Mouse (Mus musculus) limb, embryonic 12.5 days (tissue): Measurements from ENCODE around the gene Frmd5. TPM values are rescaled to one million over a fixed set of nuclear protein-coding genes. Genes with fewer than 3 reads are reported as not detected.

Experiments used
- ATAC-seq: fragments of 200-750 bp; cut with Nextera tagmentation; 2 replicates; pipeline ENCODE4 v1.8.0; 2017; ENCODE audit warnings: low read depth, moderate TSS enrichment; ENCODE audit not compliant: insufficient number of reproducible peaks, insufficient read depth, low FRiP score, low TSS enrichment
- H3K27ac ChIP-seq: fragments of 300-500 bp; sonication (generic); 2 replicates; pipeline ENCODE4 v1.5.1; 2016; ENCODE audit warnings: mild to moderate bottlenecking, moderate library complexity
- H3K27me3 ChIP-seq: fragments of 300-500 bp; sonication (generic); 2 replicates; pipeline ENCODE4 v1.6.1; 2016; ENCODE audit warnings: mild to moderate bottlenecking, moderate library complexity
- H3K36me3 ChIP-seq: fragments of 300-500 bp; sonication (generic); 2 replicates; pipeline ENCODE4 v1.6.1; 2016; ENCODE audit warnings: mild to moderate bottlenecking, moderate library complexity
- H3K4me1 ChIP-seq: fragments of 300-500 bp; sonication (generic); replicated peaks from 2 replicates; pipeline ENCODE4 v1.6.1; 2016
- H3K4me2 ChIP-seq: fragments of 300-500 bp; sonication (generic); 2 replicates; pipeline ENCODE4 v1.6.1; 2016; ENCODE audit warnings: mild to moderate bottlenecking, moderate library complexity
- H3K4me3 ChIP-seq: fragments of 300-500 bp; sonication (generic); replicated peaks from 2 replicates; pipeline ENCODE4 v1.5.1; 2016; ENCODE audit warnings: mild to moderate bottlenecking
- H3K9ac ChIP-seq: fragments of 300-500 bp; sonication (generic); replicated peaks from 2 replicates; pipeline ENCODE4 v1.6.1; 2016; ENCODE audit warnings: mild to moderate bottlenecking, moderate library complexity
- H3K9me3 ChIP-seq: fragments of 300-500 bp; sonication (generic); 2 replicates; pipeline ENCODE4 v1.6.1; 2016; ENCODE audit warnings: mild to moderate bottlenecking, moderate library complexity
- WGBS: fragments of 180-500 bp; shearing (Covaris S2); methylation state at CpG from one replicate; pipeline ENCODE4 v1.1.7; 2016; 5-methylcytosine and 5-hydroxymethylcytosine counted together
- polyA plus RNA-seq: library from polyadenylated mRNA; unstranded; fragments of >200 nt; fragmentation: Nextera tagmentation; extraction: Ambion mirVana; gene quantifications from 2 replicates; pipeline ENCODE4 v1.2.1, GENCODE M21; 2016

Frmd5 gene
- polyA plus RNA-seq, 1 experiment from 2014 or later, result 3.8 TPM

DNA sequence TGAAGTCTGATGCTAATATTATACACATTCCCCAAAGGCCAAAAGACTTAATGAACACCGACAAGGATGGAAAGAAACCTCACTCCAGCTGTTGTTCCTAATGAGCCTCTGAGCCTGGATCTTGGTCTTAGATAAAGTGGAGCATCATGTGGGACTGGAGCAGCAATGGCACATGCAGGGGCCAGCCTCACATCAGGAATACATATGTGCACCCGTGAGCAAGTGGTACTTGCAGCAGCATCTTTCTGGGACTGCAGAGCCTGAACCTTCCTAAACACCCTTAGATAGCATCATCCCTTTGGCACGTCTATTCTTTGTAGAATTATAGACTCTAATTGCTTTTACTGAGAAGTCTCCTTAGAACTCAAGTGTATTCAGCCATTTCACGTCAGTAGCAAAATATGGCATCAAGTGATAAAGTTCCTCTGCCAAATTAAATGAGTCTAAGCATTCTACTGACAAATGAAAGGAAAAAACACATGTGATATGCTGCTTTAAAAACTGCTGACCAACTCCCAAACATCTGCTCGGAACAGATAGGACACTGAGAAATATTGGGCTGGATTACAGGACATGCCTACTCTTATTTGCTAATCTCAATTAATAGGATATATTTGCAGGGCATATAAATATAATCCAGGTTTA, 148.6 kb downstream of the Frmd5 start:
- H3K4me1 ChIP-seq, result 0 out of 2 replicates have a peak, but pooled peaks cover 3% of the 10 kb centered on the region
- H3K4me2 ChIP-seq, result no peak overlapping the region
- no peaks in the 10 kb centered on the region for H3K9me3 ChIP-seq
- H3K27me3 ChIP-seq, result no peaks in the 10 kb centered on the region
- H3K27ac ChIP-seq, result no peak overlapping the region
- H3K36me3 ChIP-seq, result no peaks in the 10 kb centered on the region
- H3K9ac ChIP-seq, result no peak overlapping the region
- ATAC-seq, result no peak
- no peak overlapping the region for H3K4me3 ChIP-seq
- 81% methylated on average over 5 of the region's 5 CpGs for WGBS

DNA sequence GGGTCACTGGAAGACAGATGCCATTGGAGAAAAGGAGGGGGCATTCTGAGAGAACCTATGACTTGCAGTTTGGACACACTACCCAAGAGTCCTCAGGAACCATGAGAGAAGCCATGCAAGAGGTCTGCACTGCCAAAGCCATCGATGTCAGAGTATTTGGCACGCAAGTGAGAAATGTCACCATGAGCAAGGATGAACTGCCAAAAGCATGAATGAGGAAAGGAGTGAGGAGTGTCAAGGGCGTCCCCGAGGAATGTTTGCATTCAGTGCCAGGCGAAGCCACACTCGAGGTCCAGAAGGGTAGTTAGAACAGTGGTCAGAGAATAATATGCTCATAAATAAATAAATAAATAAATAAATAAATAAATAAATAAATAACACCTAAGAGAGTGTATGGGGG, 150.9 kb downstream of the Frmd5 start:
- H3K4me2 ChIP-seq, result no peak overlapping the region
- H3K27ac ChIP-seq, result no peak overlapping the region
- no peaks in the 10 kb centered on the region for H3K36me3 ChIP-seq
- WGBS, result 87% methylated on average over 6 of the region's 6 CpGs
- H3K27me3 ChIP-seq, result no peaks in the 10 kb centered on the region
- no peak overlapping the region for H3K9ac ChIP-seq
- H3K9me3 ChIP-seq, result no peaks in the 10 kb centered on the region
- 0 out of 2 replicates have a peak, but pooled peaks cover 3% of the 10 kb centered on the region for H3K4me1 ChIP-seq
- no peak overlapping the region for H3K4me3 ChIP-seq
- no peak for ATAC-seq

GRCm38 (mm10) chr2:121655106-121655505, 151.8 kb downstream of the Frmd5 start:
- no peak overlapping the region for H3K4me2 ChIP-seq
- no peaks in the 10 kb centered on the region for H3K4me1 ChIP-seq
- H3K4me3 ChIP-seq, result no peak overlapping the region
- H3K27me3 ChIP-seq, result no peaks in the 10 kb centered on the region
- no peaks in the 10 kb centered on the region for H3K36me3 ChIP-seq
- no peaks in the 10 kb centered on the region for H3K9me3 ChIP-seq
- no peak for ATAC-seq
- H3K9ac ChIP-seq, result no peak overlapping the region
- 76% methylated on average over 8 of the region's 8 CpGs for WGBS
- H3K27ac ChIP-seq, result no peak overlapping the region

DNA sequence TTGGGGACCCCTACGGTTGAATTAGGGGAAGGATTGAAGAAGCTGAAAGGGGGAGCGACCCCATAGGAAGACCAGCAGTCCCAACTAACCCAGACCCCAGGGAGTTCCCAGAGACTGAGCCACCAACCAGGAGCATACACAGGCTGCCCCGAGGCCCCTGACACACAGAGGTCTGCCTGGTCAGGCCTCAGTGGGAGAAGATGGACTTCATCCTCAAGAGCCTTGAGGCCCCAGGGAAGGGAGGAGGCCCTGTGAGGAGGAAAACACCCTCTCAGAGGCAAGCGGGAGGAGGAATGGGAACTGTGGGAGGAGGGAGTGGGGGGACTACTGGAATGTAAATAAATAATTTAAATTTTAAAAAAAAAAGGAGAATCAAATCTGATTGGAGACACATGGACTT, 160.4 kb downstream of the Frmd5 start:
- ATAC-seq, result no peak
- Histone ChIP-seq H3K27me3 (no peaks in the 10 kb centered on the region), H3K27ac (no peak overlapping the region), H3K4me3 (no peak overlapping the region), H3K4me2 (no peak overlapping the region), H3K36me3 (no peaks in the 10 kb centered on the region), H3K4me1 (0 out of 2 replicates have a peak, but pooled peaks cover 4% of the 10 kb centered on the region), H3K9ac (no peak overlapping the region), H3K9me3 (no peaks in the 10 kb centered on the region)
- WGBS, result 58% methylated on average over 4 of the region's 4 CpGs

DNA sequence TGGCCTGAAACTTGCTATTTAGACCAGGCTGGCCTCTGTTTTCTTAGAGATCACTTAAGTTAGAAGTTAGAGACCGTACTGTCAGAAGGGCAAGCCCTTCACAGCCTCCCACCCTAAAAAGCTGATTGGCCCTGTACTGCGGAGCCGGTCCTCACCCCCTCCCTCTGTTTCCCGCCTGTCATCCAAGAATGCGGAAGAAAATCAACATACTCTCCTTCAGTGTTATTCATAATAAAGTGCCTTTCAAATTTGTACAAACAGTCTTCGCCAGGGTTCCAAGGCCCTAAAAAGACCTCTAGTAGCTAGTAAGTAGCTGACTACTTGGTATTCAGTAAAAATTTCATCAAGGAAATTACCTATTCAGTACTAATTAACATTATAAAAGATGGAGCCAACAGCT, 164.0 kb downstream of the Frmd5 start:
- H3K27me3 ChIP-seq, result no peaks in the 10 kb centered on the region
- H3K4me3 ChIP-seq, result no peak overlapping the region
- 47% methylated on average over 6 of the region's 6 CpGs for WGBS
- no peak overlapping the region for H3K27ac ChIP-seq
- ATAC-seq, result no peak
- H3K4me1 ChIP-seq, result 0 out of 2 replicates have a peak, but pooled peaks cover 4% of the 10 kb centered on the region
- no peak overlapping the region for H3K4me2 ChIP-seq
- no peak overlapping the region for H3K9ac ChIP-seq
- no peaks in the 10 kb centered on the region for H3K36me3 ChIP-seq
- no peaks in the 10 kb centered on the region for H3K9me3 ChIP-seq

GRCm38 (mm10) chr2:121632091-121632490, 174.8 kb downstream of the Frmd5 start:
- Histone ChIP-seq H3K36me3 (no peaks in the 10 kb centered on the region), H3K9me3 (no peaks in the 10 kb centered on the region), H3K27me3 (no peaks in the 10 kb centered on the region), H3K9ac (no peak overlapping the region), H3K27ac (no peak overlapping the region), H3K4me2 (no peak overlapping the region), H3K4me3 (no peak overlapping the region), H3K4me1 (peaks cover 18% of the 10 kb centered on the region; the same call in 1 of the 2 replicates)
- no peak for ATAC-seq
- 53% methylated on average over 4 of the region's 4 CpGs for WGBS

GRCm38 (mm10) chr2:121630286-121630685, 176.6 kb downstream of the Frmd5 start:
- H3K27ac ChIP-seq, result no peak overlapping the region
- no peaks in the 10 kb centered on the region for H3K9me3 ChIP-seq
- no peaks in the 10 kb centered on the region for H3K36me3 ChIP-seq
- no peak overlapping the region for H3K9ac ChIP-seq
- H3K4me3 ChIP-seq, result no peak overlapping the region
- H3K4me1 ChIP-seq, result peaks cover 18% of the 10 kb centered on the region; the same call in 1 of the 2 replicates
- no peaks in the 10 kb centered on the region for H3K27me3 ChIP-seq
- H3K4me2 ChIP-seq, result no peak overlapping the region
- ATAC-seq, result no peak
- WGBS, result 79% methylated on average over 5 of the region's 5 CpGs

- no peak for ATAC-seq
- H3K36me3 ChIP-seq, result no peaks in the 10 kb centered on the region
- WGBS, result 77% methylated on average over 10 of the region's 10 CpGs
- no peak overlapping the region for H3K27ac ChIP-seq
- H3K4me1 ChIP-seq, result 0 out of 2 replicates have a peak, but pooled peaks cover 10% of the 10 kb centered on the region
- no peaks in the 10 kb centered on the region; the same call in 1 of the 2 replicates for H3K27me3 ChIP-seq
- H3K9ac ChIP-seq, result no peak overlapping the region
- no peak overlapping the region for H3K4me2 ChIP-seq
- H3K9me3 ChIP-seq, result no peaks in the 10 kb centered on the region
- no peak overlapping the region for H3K4me3 ChIP-seq
Observed at GRCm38 (mm10) chr2:121628290-121628689, 178.6 kb downstream of the Frmd5 start.

GRCm38 (mm10) chr2:121625901-121626300, 181.0 kb downstream of the Frmd5 start:
- no peak for ATAC-seq
- H3K27me3 ChIP-seq, result no peaks in the 10 kb centered on the region; the same call in 1 of the 2 replicates
- H3K4me3 ChIP-seq, result no peak overlapping the region
- no peaks in the 10 kb centered on the region for H3K36me3 ChIP-seq
- no peaks in the 10 kb centered on the region for H3K9me3 ChIP-seq
- no peak overlapping the region for H3K9ac ChIP-seq
- no peak overlapping the region for H3K4me2 ChIP-seq
- no peak overlapping the region for H3K27ac ChIP-seq
- 88% methylated on average over 3 of the region's 3 CpGs for WGBS
- H3K4me1 ChIP-seq, result no peaks in the 10 kb centered on the region

- no peaks in the 10 kb centered on the region; the same call in 1 of the 2 replicates for H3K27me3 ChIP-seq
- no peak overlapping the region for H3K4me3 ChIP-seq
- WGBS, result 64% methylated on average over 13 of the region's 13 CpGs
- H3K36me3 ChIP-seq, result no peaks in the 10 kb centered on the region
- ATAC-seq, result no peak
- no peak overlapping the region for H3K27ac ChIP-seq
- no peak overlapping the region for H3K9ac ChIP-seq
- H3K9me3 ChIP-seq, result no peaks in the 10 kb centered on the region
- H3K4me2 ChIP-seq, result no peak overlapping the region
- no peaks in the 10 kb centered on the region for H3K4me1 ChIP-seq
Observed at GRCm38 (mm10) chr2:121621262-121622163, 185.4 kb downstream of the Frmd5 start.

DNA sequence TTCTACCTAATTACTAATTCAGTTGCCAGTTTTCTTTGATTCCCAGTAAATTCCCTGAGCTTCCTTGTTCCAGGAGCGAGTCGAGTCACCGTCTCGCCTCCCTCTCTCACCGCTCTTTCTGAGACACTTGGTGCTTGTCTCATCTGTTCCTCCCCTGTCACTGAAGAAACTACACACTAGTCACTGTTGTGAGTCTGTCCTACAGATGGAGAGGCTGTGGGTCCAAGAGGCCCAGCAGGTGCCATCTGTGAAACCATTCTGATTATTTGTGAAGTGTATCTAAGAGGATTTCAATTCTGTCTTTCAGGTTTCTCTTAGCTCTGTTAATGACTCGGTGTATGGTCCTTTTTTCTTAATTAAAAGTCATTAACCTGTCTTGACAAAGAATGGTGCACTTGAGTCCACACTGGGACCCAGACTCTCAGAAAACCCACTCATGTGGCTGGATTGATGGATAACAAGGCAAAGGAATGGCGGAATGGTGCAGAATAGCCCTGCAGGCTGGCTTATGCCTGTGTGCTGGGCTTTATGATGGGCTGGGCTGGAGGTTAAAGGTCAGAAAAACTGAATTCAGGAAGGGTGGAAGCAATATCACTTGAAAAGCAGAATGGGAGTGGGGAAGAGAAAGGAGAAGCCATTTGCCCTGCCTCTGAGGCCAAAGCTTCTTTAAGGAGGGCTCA, 186.2 kb downstream of the Frmd5 start:
- Histone ChIP-seq H3K9me3 (no peaks in the 10 kb centered on the region), H3K4me1 (no peaks in the 10 kb centered on the region), H3K9ac (no peak overlapping the region), H3K4me3 (no peak overlapping the region), H3K27ac (no peak overlapping the region), H3K27me3 (no peaks in the 10 kb centered on the region; the same call in 1 of the 2 replicates), H3K36me3 (no peaks in the 10 kb centered on the region), H3K4me2 (no peak overlapping the region)
- ATAC-seq, result no peak
- WGBS, result 84% methylated on average over 7 of the region's 7 CpGs
